Mouse (Mus musculus) lung, embryonic 14.5 days (tissue): ENCODE measurements around the gene Myoz2. TPM values are rescaled to one million over a fixed set of nuclear protein-coding genes. Genes with fewer than 3 reads are reported as not detected.

Source experiments
- ATAC-seq: fragments of 200-750 bp; cut with Nextera tagmentation; 2 replicates; pipeline ENCODE4 v1.8.0; 2017; ENCODE audit warnings: mild to moderate bottlenecking, moderate TSS enrichment, moderate library complexity; ENCODE audit not compliant: insufficient read depth
- DNase-seq: peaks from one replicate; pipeline ENCODE4 v3.0.0-alpha.2; 2015
- H3K27ac ChIP-seq: fragments of 300-500 bp; sonication (generic); 2 replicates; pipeline ENCODE4 v1.5.1; 2014; ENCODE audit warnings: low read depth, mild to moderate bottlenecking, moderate library complexity
- H3K27me3 ChIP-seq: fragments of 300-500 bp; sonication (generic); 2 replicates; pipeline ENCODE4 v1.6.1; 2014; ENCODE audit warnings: low read length, control low read depth; ENCODE audit not compliant: insufficient read depth
- H3K36me3 ChIP-seq: fragments of 300-500 bp; sonication (generic); 2 replicates; pipeline ENCODE4 v1.6.1; 2014; ENCODE audit warnings: control low read depth; ENCODE audit not compliant: insufficient read depth
- H3K4me1 ChIP-seq: fragments of 300-500 bp; sonication (generic); 2 replicates; pipeline ENCODE4 v1.6.1; 2014; ENCODE audit warnings: antibody characterized with exemption, control low read depth; ENCODE audit not compliant: insufficient read depth
- H3K4me2 ChIP-seq: fragments of 300-500 bp; sonication (generic); 2 replicates; pipeline ENCODE4 v1.6.1; 2014; ENCODE audit warnings: mild to moderate bottlenecking
- H3K4me3 ChIP-seq: fragments of 300-500 bp; sonication (generic); 2 replicates; pipeline ENCODE4 v1.5.1; 2014; ENCODE audit warnings: low read depth, low read length
- H3K9ac ChIP-seq: fragments of 300-500 bp; sonication (generic); 2 replicates; pipeline ENCODE4 v1.6.1; 2014
- H3K9me3 ChIP-seq: fragments of 300-500 bp; sonication (generic); 2 replicates; pipeline ENCODE4 v1.6.1; 2016; ENCODE audit warnings: low read depth, low read length, control low read depth
- CTCF ChIP-seq: IDR thresholded peaks from 2 replicates; pipeline ENCODE4 v1.5.1; 2016; ENCODE audit warnings: antibody characterized with exemption, low read depth
- whole genome bisulfite sequencing: fragments of 180-500 bp; shearing (Covaris S2); extraction: QIAGEN DNeasy Blood & Tissue Kit; methylation state at CpG from one replicate; pipeline ENCODE4 v1.1.7; 2014; 5-methylcytosine and 5-hydroxymethylcytosine counted together
- polyA plus RNA-seq: library from polyadenylated mRNA; unstranded; fragments of >200 nt; fragmentation: Nextera tagmentation; extraction: Ambion mirVana; gene quantifications from 2 replicates; pipeline ENCODE4 v1.2.1, GENCODE M21; 2014

Myoz2 gene
- polyA plus RNA-seq, 1 experiment from 2014 or later = 0.17 TPM

DNA sequence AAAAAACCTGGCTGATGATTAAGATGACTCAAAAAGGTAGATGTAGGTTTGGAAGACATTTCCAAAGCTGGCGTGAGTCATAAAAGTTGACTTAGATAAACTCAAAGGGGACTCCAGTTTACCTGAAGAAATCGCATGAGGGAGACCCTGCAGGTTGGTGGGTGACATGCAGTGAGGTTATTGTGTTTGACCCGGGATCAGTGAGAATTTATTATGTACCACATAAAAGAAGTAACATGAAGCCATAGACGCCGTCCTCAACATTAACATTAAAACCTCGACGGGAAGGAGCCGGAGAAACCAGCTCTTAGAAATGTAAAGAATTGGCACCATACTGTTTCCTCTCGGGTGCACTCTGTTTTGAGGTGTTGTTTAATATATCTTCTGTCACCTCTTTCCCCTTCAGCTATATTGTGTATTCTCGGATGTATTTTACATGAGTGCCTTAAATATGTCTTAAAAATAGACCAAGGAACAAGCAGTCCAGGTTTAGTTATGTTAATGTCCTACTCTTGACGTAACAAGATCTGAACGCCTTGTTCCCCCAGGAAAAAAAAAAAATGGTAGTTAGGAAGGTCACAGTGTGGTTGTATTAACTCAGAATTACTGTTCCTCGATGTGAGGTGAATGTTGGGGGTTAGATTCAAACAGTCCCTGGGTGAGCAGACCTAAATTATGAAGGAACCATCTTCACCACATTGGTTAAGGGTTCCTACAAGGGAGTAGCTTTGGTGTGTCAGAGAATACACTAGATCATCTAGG, 49.5 kb downstream of the Myoz2 start:
- DNase-seq = peak; percentile 37

DNA sequence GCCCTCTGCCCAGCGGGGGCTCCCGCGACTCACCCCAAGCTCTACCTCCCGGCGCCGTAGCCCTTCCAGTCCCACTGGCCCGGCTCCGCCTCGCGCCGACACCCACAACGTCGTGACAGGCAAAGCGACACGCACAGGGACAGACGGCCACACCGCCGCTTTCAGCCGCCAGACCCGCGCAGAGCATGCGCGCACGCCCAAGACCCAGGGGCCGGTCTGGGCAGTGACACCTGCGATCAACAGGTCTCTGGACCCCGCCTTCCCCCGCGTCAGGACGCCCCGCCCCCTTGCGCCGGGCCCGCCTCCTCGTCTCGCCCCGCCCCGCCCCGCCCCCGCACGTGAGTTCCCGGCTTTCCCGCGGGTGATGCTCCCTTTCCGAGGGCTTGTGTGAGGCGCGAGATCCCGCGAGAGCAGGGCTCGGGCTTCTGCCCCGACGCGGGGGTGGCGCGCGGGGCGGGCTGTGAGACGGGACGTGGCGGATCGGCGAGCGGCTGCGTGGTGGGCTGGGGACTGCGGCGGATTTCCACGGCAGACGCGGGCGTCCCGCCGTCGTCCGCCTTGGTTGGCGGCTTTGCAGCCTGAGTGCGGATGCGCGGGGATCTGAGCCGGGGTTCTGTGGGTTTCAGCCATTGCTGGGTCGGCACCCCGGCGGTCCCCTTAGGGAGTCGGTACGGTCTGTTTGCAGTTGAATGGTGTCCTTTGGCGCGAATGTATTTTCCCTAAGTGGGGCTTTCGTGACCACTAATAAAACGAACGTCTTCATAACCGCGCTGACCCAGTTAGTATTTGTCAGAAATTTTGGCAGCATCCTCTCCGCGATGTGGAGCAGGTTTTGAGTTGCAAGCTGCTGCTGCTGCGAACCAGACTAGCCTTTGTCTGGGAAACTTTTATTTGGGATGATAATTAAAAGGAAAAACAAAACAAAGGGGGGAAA, 50.3 kb downstream of the Myoz2 start, which contains the start of gene Usp53:
Gene Usp53 (minus strand): TSS at position 262 of the 934 bp plus-strand sequence.
- WGBS = under 1% methylated on average over 82 of the region's 94 CpGs
- peak within 1 kb of the TSS; percentile 78 for H3K4me2 ChIP-seq
- H3K9ac ChIP-seq = peak within 1 kb of the TSS; percentile 97
- no peaks in the 10 kb centered on the region for H3K36me3 ChIP-seq
- peak within 1 kb of the TSS; percentile 97 for H3K27ac ChIP-seq
- TF ChIP-seq CTCF = no peak
- H3K27me3 ChIP-seq = no peaks in the 10 kb centered on the region
- peaks cover 17% of the 10 kb centered on the region for H3K4me1 ChIP-seq
- no peaks in the 10 kb centered on the region for H3K9me3 ChIP-seq
- ATAC-seq (peak; percentile 97), DNase-seq (peak; percentile 97)
- peak within 1 kb of the TSS; percentile 74 for H3K4me3 ChIP-seq

More for the DNA sequence above, 49.5 kb downstream of the Myoz2 start:
- Histone ChIP-seq H3K27me3 (no peaks in the 10 kb centered on the region), H3K4me3 (peak overlapping the region; percentile 74), H3K9ac (peak overlapping the region; percentile 97), H3K27ac (peak overlapping the region; percentile 97), H3K36me3 (no peaks in the 10 kb centered on the region), H3K4me1 (peaks cover 17% of the 10 kb centered on the region), H3K4me2 (peak overlapping the region; percentile 78), H3K9me3 (no peaks in the 10 kb centered on the region)
- TF ChIP-seq CTCF = 0 out of 2 replicates have a peak, but pooled peaks have one; percentile 8
- 10% methylated on average over 13 of the region's 13 CpGs for WGBS
- ATAC-seq = no peak

DNA sequence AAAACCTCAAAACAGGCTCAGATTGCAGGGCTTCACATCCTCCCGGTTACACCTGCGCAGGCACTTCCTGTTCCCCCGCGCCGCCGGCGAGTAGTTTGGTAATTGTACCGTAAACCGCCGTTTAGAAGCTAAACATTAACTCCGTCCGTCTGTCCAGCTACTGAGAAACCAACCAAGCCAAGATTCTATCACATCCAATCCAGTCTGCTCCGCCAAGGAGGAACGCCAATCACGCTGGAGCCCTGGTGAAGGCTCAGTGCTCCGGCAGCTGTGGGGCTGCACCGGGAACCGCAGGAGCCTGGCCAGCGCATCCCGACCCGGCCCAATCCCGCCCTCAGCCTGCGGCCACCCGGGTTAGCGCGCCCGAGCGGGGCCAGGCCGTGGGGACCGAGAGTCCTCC, 51.0 kb downstream of the Myoz2 start:
- TF ChIP-seq CTCF = no peak
- peak; percentile 86; the same call in 1 of the 2 replicates for ATAC-seq
- 0 out of 2 replicates have a peak, but pooled peaks cover 2% of the 10 kb centered on the region for H3K36me3 ChIP-seq
- H3K27ac ChIP-seq = peak overlapping the region; percentile 94
- peak overlapping the region; percentile 74 for H3K4me3 ChIP-seq
- peaks cover 17% of the 10 kb centered on the region for H3K4me1 ChIP-seq
- peak overlapping the region; percentile 78 for H3K4me2 ChIP-seq
- WGBS = under 1% methylated on average over 30 of the region's 30 CpGs
- peak overlapping the region; percentile 68 for H3K9ac ChIP-seq
- no peaks in the 10 kb centered on the region for H3K27me3 ChIP-seq
- no peaks in the 10 kb centered on the region for H3K9me3 ChIP-seq
- DNase-seq = peak; percentile 80

DNA sequence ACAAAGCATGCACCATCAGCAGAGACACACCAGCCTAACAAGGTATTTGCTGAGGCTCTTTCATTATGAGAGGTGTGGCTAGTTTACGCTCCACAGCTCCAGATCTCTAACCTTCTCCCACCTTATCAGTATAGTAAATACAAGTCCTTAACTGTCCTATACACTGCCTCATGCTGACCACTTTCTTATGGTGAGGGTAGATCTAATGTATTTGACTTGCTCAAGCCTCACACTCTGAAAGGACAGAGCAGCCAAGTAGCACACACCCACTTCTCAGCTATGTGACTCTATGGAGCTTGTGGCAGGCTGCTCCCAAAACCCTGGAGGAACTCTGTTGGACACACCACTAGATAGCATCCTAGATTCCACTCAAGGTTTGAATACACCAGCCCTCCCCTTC, 58.9 kb downstream of the Myoz2 start:
- H3K4me1 ChIP-seq = no peaks in the 10 kb centered on the region
- no peaks in the 10 kb centered on the region for H3K27me3 ChIP-seq
- no peaks in the 10 kb centered on the region for H3K9me3 ChIP-seq
- no peak overlapping the region for H3K4me3 ChIP-seq
- no peak overlapping the region for H3K4me2 ChIP-seq
- 84% methylated on average over 1 of the region's 1 CpGs for WGBS
- no peak overlapping the region for H3K9ac ChIP-seq
- no peak for ATAC-seq
- no peak overlapping the region for H3K27ac ChIP-seq
- 0 out of 2 replicates have a peak, but pooled peaks cover 4% of the 10 kb centered on the region for H3K36me3 ChIP-seq
- no peak for DNase-seq
- TF ChIP-seq CTCF = no peak

DNA sequence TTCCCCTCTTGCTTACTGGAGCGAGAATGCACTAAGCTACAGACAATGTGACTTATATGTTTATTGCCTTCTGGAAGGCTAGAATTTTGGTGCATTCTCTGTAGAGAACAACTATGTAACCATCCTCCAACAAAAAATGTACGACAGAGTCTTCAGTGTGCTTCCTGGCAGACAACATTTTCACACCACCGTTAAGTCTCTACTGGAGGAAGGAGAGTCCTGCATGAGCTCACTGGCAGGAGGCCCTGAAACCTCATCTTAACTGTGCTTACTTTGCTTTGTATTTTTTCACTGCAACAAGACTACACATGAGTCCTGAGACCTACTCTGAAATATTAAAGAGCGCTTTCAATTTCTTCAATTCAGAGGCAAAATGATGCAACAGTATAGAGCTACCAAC, 59.5 kb downstream of the Myoz2 start:
- H3K27ac ChIP-seq = no peak overlapping the region
- ATAC-seq = no peak
- no peak for TF ChIP-seq CTCF
- no peak overlapping the region for H3K4me2 ChIP-seq
- 78% methylated on average over 4 of the region's 4 CpGs for WGBS
- H3K27me3 ChIP-seq = no peaks in the 10 kb centered on the region
- H3K9ac ChIP-seq = no peak overlapping the region
- H3K4me1 ChIP-seq = no peaks in the 10 kb centered on the region
- H3K9me3 ChIP-seq = no peaks in the 10 kb centered on the region
- H3K4me3 ChIP-seq = no peak overlapping the region
- peak; percentile 19 for DNase-seq
- 0 out of 2 replicates have a peak, but pooled peaks cover 4% of the 10 kb centered on the region for H3K36me3 ChIP-seq

DNA sequence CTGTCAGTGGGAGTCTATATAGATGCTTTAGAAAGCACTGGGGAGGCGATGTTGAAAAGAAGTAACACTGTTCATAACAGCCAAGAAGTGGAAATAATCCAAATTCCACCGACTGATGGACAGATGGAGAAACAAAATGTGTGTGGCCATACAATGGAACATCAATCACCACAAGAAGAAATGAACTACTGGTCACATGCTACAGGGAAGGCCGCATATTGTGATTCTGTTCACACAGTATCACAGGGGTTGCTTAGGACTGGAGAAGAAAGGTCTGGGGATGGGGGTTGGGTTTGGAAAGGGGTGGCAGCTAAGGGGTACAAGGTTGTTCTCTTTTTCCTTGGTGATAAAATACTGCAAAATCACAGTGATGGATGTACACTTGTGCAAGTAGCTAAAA, 60.0 kb downstream of the Myoz2 start:
- Histone ChIP-seq H3K4me2 (no peak overlapping the region), H3K27ac (no peak overlapping the region), H3K36me3 (0 out of 2 replicates have a peak, but pooled peaks cover 4% of the 10 kb centered on the region), H3K4me3 (no peak overlapping the region), H3K4me1 (no peaks in the 10 kb centered on the region), H3K27me3 (no peaks in the 10 kb centered on the region), H3K9me3 (no peaks in the 10 kb centered on the region), H3K9ac (no peak overlapping the region)
- no peak for ATAC-seq
- 52% methylated on average over 3 of the region's 3 CpGs for WGBS
- no peak for DNase-seq
- TF ChIP-seq CTCF = no peak
